Mouse (Mus musculus): Measurements from ENCODE around the gene Tmem156. TPM values are rescaled to one million over a fixed set of nuclear protein-coding genes. Genes with fewer than 3 reads are reported as not detected.
A peak's percentile ranks its signal among the peaks of the same experiment; 100 is the strongest.

Tmem156 gene
- polyA plus RNA-seq, 1 experiment from 2014 or later: 0.31 TPM

DNA sequence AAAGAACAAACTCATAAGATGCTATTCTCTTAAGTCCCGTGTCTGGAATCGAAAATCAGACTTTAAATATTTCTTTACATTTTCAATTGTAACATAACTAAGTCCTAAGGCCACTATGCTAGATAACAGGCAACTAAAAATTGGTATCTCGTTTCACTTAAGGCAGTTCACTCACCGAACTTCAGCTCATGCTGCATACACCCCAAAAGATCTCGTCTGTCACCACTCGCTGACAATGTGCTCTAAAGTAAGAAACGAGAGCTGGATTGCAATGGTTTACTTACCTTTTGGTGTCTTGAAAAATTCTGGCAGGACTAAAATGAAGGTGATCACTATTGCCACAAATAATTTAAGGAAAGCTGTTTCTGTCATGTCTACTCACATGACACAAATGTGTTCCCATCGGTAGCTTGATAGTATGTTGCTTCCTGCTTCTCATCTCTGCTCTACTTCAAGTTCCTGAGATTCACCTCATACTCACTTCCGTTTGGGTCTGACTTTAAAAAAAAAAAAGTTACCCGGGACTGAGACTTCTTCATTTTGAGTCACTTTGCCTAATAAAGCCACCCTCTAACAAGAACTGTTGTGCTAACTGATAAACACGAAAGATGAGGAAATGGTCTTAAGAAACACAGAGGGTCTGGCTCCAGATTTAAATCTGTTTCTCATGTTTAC, 611 bp downstream of the Tmem156 start:
- 73% methylated on average over 11 of the region's 11 CpGs for WGBS

DNA sequence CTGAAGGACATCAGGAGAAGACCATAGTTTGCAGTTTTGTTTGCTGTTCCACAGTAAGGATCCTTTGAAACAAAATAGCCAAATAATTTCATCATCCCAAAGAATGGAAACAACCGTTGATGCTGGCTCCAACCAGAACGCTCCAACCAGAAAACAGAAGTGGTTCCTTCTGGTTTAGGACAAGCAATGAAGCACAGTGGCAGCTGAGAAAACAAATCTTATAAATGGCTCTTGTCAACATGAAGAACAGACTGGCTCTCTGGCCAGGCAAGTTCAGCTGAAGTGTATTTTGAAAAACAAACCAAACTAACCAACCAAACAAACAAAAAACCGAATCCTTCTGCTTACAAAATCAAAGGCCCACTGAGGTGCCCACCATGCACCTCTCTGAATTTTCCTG, 2.2 kb downstream of the Tmem156 start:
- H3K9me3 ChIP-seq (ENCODE audit: control insufficient read depth, low read length): no peaks in the 10 kb centered on the region
- H3K9ac ChIP-seq (ENCODE audit: low read depth, low read length): no peak overlapping the region
- 39% methylated on average over 3 of the region's 3 CpGs for WGBS
- no peak overlapping the region for H3K27ac ChIP-seq (ENCODE audit: low read depth, low read length)
- H3K27me3 ChIP-seq (ENCODE audit: control insufficient read depth, insufficient read depth, low read length): no peaks in the 10 kb centered on the region
- H3K4me1 ChIP-seq (ENCODE audit: control insufficient read depth, insufficient read depth, low read length): no peaks in the 10 kb centered on the region
- H3K4me3 ChIP-seq (ENCODE audit: low read length): no peak overlapping the region
- no peak for ATAC-seq (ENCODE audit: low FRiP score, low TSS enrichment)
- H3K36me3 ChIP-seq (ENCODE audit: control insufficient read depth, insufficient read depth, low read length): no peaks in the 10 kb centered on the region
- no peak overlapping the region for H3K4me2 ChIP-seq (replicated peaks; ENCODE audit: low read depth, low read length)

More for the DNA sequence above, 611 bp downstream of the Tmem156 start:
- ATAC-seq (ENCODE audit: low FRiP score, low TSS enrichment): no peak
- H3K9ac ChIP-seq (ENCODE audit: low read depth, low read length): no peak overlapping the region
- no peak overlapping the region for H3K27ac ChIP-seq (ENCODE audit: low read depth, low read length)
- no peak overlapping the region for H3K4me3 ChIP-seq (ENCODE audit: low read length)
- no peaks in the 10 kb centered on the region for H3K9me3 ChIP-seq (ENCODE audit: control insufficient read depth, low read length)
- no peaks in the 10 kb centered on the region for H3K36me3 ChIP-seq (ENCODE audit: control insufficient read depth, insufficient read depth, low read length)
- no peaks in the 10 kb centered on the region for H3K4me1 ChIP-seq (ENCODE audit: control insufficient read depth, insufficient read depth, low read length)
- no peak overlapping the region for H3K4me2 ChIP-seq (replicated peaks; ENCODE audit: low read depth, low read length)
- H3K27me3 ChIP-seq (ENCODE audit: control insufficient read depth, insufficient read depth, low read length): no peaks in the 10 kb centered on the region

DNA sequence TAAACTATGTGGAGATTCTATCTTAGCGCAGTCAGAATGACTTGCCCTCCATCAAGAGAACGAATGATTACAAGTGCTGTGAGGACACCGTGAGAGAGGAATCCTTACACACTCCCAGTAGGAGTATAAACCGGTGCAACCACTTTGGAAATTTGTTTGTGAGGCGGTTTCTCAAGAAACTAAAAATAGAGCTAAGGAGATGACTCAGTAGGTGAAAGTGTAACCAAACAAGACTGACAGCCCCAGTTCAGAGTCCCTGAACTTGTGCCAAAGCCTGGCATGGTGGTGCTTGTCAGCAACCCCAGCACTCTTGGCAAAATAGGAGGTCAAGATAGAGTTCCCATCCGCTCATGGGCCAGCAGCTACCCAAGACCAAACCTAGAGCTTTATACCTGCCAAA, 5.4 kb downstream of the Tmem156 start:
- no peaks in the 10 kb centered on the region for H3K4me1 ChIP-seq (ENCODE audit: control insufficient read depth, insufficient read depth, low read length)
- H3K27me3 ChIP-seq (ENCODE audit: control insufficient read depth, insufficient read depth, low read length): no peaks in the 10 kb centered on the region
- no peak overlapping the region for H3K9ac ChIP-seq (ENCODE audit: low read depth, low read length)
- H3K4me3 ChIP-seq (ENCODE audit: low read length): no peak overlapping the region
- WGBS: 84% methylated on average over 6 of the region's 6 CpGs
- H3K4me2 ChIP-seq (replicated peaks; ENCODE audit: low read depth, low read length): no peak overlapping the region
- H3K9me3 ChIP-seq (ENCODE audit: control insufficient read depth, low read length): no peaks in the 10 kb centered on the region
- ATAC-seq (ENCODE audit: low FRiP score, low TSS enrichment): no peak
- H3K27ac ChIP-seq (ENCODE audit: low read depth, low read length): no peak overlapping the region
- no peaks in the 10 kb centered on the region for H3K36me3 ChIP-seq (ENCODE audit: control insufficient read depth, insufficient read depth, low read length)

DNA sequence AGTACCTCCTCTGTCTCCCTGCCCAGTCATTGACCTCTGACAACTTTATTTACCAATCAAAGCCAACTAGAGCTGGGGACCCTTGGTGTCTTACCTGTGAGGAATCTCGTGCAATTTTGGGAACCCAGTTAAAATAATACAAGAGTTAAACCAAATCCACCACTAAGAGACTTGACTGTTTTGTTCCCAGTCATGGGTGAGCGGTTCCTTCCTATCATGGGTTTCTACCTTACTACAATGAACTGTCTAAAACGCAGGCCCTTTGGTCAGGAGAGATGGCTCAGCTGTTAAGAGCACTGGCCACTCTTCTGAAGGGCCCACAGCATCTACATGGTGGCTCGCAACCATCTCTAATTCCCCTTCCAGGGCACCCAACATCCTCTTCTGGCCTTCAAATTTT, 10.1 kb downstream of the Tmem156 start:
- Histone ChIP-seq H3K27ac (ENCODE audit: low read depth, low read length) (no peak overlapping the region), H3K9ac (ENCODE audit: low read depth, low read length) (no peak overlapping the region), H3K4me2 (replicated peaks; ENCODE audit: low read depth, low read length) (no peak overlapping the region), H3K36me3 (ENCODE audit: control insufficient read depth, insufficient read depth, low read length) (no peaks in the 10 kb centered on the region), H3K4me3 (ENCODE audit: low read length) (no peak overlapping the region), H3K27me3 (ENCODE audit: control insufficient read depth, insufficient read depth, low read length) (no peaks in the 10 kb centered on the region), H3K4me1 (ENCODE audit: control insufficient read depth, insufficient read depth, low read length) (no peaks in the 10 kb centered on the region), H3K9me3 (ENCODE audit: control insufficient read depth, low read length) (no peaks in the 10 kb centered on the region)
- no peak for ATAC-seq (ENCODE audit: low FRiP score, low TSS enrichment)
- WGBS: 72% methylated on average over 4 of the region's 4 CpGs

DNA sequence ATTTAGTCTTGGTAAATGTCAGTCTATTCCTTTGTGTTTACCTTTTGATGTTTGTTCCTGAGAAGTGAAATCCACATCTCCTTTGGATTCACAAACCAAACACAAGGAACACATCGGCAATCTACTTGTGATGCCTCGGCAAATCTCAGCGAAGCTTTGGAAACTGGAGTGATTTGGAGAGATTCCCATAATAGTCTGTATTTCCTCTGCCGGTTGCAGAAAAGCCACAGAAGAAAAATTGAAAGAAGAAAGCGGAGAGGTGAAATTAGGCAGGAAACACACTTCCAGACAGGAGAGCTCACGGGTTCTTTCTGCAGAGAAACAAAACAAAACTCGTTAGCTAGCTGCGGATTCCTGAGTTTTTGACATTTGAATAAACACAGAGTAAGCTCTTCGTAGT, 12.1 kb downstream of the Tmem156 start:
- Histone ChIP-seq H3K36me3 (ENCODE audit: control insufficient read depth, insufficient read depth, low read length) (no peaks in the 10 kb centered on the region), H3K27ac (ENCODE audit: low read depth, low read length) (no peak overlapping the region), H3K4me2 (replicated peaks; ENCODE audit: low read depth, low read length) (no peak overlapping the region), H3K4me1 (ENCODE audit: control insufficient read depth, insufficient read depth, low read length) (no peaks in the 10 kb centered on the region), H3K27me3 (ENCODE audit: control insufficient read depth, insufficient read depth, low read length) (no peaks in the 10 kb centered on the region), H3K9ac (ENCODE audit: low read depth, low read length) (no peak overlapping the region), H3K9me3 (ENCODE audit: control insufficient read depth, low read length) (no peaks in the 10 kb centered on the region), H3K4me3 (ENCODE audit: low read length) (peak overlapping the region; percentile 12; the same call in 1 of the 2 replicates)
- 64% methylated on average over 9 of the region's 9 CpGs for WGBS
- ATAC-seq (ENCODE audit: low FRiP score, low TSS enrichment): no peak

DNA sequence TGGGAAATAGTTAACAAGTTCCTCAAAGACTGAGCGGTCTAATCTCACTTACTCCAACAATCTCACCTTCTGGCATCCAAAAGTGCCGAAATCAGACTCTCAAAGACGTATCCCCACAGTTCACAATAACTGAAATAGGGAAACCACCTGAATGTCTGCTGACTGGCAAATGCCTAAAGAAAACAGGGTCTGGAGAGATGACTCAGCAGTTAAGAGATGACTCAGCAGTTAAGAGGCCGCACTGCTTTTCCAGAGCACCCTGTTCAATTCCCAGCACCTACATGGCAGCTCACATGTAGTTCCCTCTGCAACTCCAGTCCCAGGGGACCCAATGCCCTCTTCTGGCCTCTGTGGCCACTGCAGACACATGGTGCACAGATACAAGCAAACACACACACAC, 13.9 kb downstream of the Tmem156 start:
- no peaks in the 10 kb centered on the region for H3K36me3 ChIP-seq (ENCODE audit: control insufficient read depth, insufficient read depth, low read length)
- H3K27me3 ChIP-seq (ENCODE audit: control insufficient read depth, insufficient read depth, low read length): no peaks in the 10 kb centered on the region
- H3K9me3 ChIP-seq (ENCODE audit: control insufficient read depth, low read length): no peaks in the 10 kb centered on the region
- WGBS: 95% methylated on average over 4 of the region's 4 CpGs
- no peak overlapping the region for H3K27ac ChIP-seq (ENCODE audit: low read depth, low read length)
- H3K4me2 ChIP-seq (replicated peaks; ENCODE audit: low read depth, low read length): no peak overlapping the region
- ATAC-seq (ENCODE audit: low FRiP score, low TSS enrichment): no peak
- H3K4me1 ChIP-seq (ENCODE audit: control insufficient read depth, insufficient read depth, low read length): no peaks in the 10 kb centered on the region
- H3K9ac ChIP-seq (ENCODE audit: low read depth, low read length): no peak overlapping the region
- H3K4me3 ChIP-seq (ENCODE audit: low read length): no peak overlapping the region

DNA sequence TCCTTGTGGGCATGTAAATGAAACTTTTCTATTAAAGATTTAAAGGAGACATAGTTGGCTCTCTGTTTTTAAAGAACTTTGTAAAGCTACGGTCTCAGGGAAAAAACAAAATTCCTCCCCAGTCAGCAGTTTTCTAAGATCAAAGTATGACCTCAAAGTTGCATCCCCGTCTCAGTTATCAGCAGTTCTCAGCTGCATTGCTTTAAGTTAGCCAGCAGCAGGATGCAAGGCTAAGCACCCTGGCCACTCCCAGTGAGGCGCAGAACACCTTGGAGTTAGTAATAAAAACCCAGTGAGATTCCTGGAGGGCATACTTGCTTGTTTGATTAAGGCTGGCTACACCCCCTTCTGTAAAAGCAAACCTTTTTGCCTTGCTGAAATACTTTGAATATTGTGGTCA, 15.2 kb downstream of the Tmem156 start:
- ATAC-seq (ENCODE audit: low FRiP score, low TSS enrichment): no peak
- Histone ChIP-seq H3K27me3 (ENCODE audit: control insufficient read depth, insufficient read depth, low read length) (no peaks in the 10 kb centered on the region), H3K4me1 (ENCODE audit: control insufficient read depth, insufficient read depth, low read length) (no peaks in the 10 kb centered on the region), H3K9ac (ENCODE audit: low read depth, low read length) (no peak overlapping the region), H3K4me3 (ENCODE audit: low read length) (no peak overlapping the region), H3K9me3 (ENCODE audit: control insufficient read depth, low read length) (no peaks in the 10 kb centered on the region), H3K4me2 (replicated peaks; ENCODE audit: low read depth, low read length) (no peak overlapping the region), H3K36me3 (ENCODE audit: control insufficient read depth, insufficient read depth, low read length) (no peaks in the 10 kb centered on the region), H3K27ac (ENCODE audit: low read depth, low read length) (no peak overlapping the region)
- WGBS: 17% methylated on average over 3 of the region's 3 CpGs

DNA sequence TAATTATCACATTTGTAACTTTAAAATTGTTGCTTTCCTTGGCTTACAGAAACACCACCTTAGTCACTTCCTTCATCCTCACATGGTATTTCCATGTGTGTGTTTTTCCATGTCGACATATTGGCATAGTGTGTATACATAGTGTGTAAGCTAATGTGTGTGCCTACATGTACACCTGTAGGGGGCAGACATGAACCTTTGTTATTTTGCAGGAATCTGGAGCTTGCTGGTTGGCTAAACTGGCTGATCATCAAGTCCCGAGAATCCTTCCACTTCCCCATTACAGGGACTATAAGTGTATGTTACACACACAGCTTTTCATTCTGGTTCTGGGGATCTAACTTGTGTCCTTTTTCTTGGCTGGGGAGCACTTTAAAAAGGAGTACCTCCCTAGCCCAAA, 15.8 kb downstream of the Tmem156 start:
- no peaks in the 10 kb centered on the region for H3K36me3 ChIP-seq (ENCODE audit: control insufficient read depth, insufficient read depth, low read length)
- H3K9ac ChIP-seq (ENCODE audit: low read depth, low read length): no peak overlapping the region
- H3K9me3 ChIP-seq (ENCODE audit: control insufficient read depth, low read length): no peaks in the 10 kb centered on the region
- no peaks in the 10 kb centered on the region for H3K4me1 ChIP-seq (ENCODE audit: control insufficient read depth, insufficient read depth, low read length)
- 76% methylated on average over 2 of the region's 2 CpGs for WGBS
- H3K27ac ChIP-seq (ENCODE audit: low read depth, low read length): no peak overlapping the region
- ATAC-seq (ENCODE audit: low FRiP score, low TSS enrichment): no peak
- H3K4me3 ChIP-seq (ENCODE audit: low read length): no peak overlapping the region
- no peaks in the 10 kb centered on the region for H3K27me3 ChIP-seq (ENCODE audit: control insufficient read depth, insufficient read depth, low read length)
- H3K4me2 ChIP-seq (replicated peaks; ENCODE audit: low read depth, low read length): no peak overlapping the region

DNA sequence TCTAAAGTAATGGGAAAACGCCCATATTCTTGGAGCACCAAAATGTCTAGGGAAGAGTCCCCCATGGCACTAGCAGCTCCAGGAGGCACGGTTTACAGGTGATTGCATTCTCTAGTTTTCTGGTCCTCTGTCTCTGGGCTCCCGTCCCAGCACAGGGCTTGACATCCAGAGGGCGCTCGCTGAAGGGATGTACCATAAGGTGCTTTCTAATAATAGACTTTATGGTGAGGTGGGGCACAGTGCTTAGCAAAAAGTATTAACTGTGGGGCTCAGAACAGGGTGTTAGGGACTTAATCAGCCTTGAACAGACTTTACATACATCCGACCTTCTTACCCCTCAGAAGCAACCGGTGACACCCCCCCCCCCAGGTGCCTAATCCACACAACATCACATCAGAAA, 17.2 kb downstream of the Tmem156 start:
- H3K9me3 ChIP-seq (ENCODE audit: control insufficient read depth, low read length): no peaks in the 10 kb centered on the region
- H3K9ac ChIP-seq (ENCODE audit: low read depth, low read length): no peak overlapping the region
- H3K27me3 ChIP-seq (ENCODE audit: control insufficient read depth, insufficient read depth, low read length): no peaks in the 10 kb centered on the region
- H3K4me1 ChIP-seq (ENCODE audit: control insufficient read depth, insufficient read depth, low read length): no peaks in the 10 kb centered on the region
- 72% methylated on average over 7 of the region's 7 CpGs for WGBS
- no peak overlapping the region for H3K4me3 ChIP-seq (ENCODE audit: low read length)
- no peaks in the 10 kb centered on the region for H3K36me3 ChIP-seq (ENCODE audit: control insufficient read depth, insufficient read depth, low read length)
- no peak for ATAC-seq (ENCODE audit: low FRiP score, low TSS enrichment)
- H3K4me2 ChIP-seq (replicated peaks; ENCODE audit: low read depth, low read length): no peak overlapping the region
- no peak overlapping the region for H3K27ac ChIP-seq (ENCODE audit: low read depth, low read length)
